Mouse (Mus musculus) testis, adult 2 months (tissue): ENCODE data around the gene Gpr137.

Source experiments
- CTCF ChIP-seq: fragments of 200-500 bp; IDR thresholded peaks from 2 replicates; pipeline ENCODE4 v1.5.1; 2012; ENCODE audit warnings: low read depth, mild to moderate bottlenecking, inconsistent platforms, low read length, moderate library complexity; ENCODE audit not compliant: control insufficient read depth, insufficient read depth, insufficient replicate concordance
- POLR2A ChIP-seq: fragments of 200-500 bp; IDR thresholded peaks from 2 replicates; pipeline ENCODE4 v1.6.1; 2012; ENCODE audit warnings: low read depth, mild to moderate bottlenecking, inconsistent platforms, low read length, moderate library complexity; ENCODE audit not compliant: control insufficient read depth

GRCm38 (mm10) chr19:6983621-6984020, 41.3 kb upstream of the Gpr137 start:
- TF ChIP-seq CTCF (no peak), POLR2A (no peak)
